Mouse (Mus musculus) limb, embryonic 15.5 days (tissue): ENCODE data around the gene Ccdc77. TPM values are rescaled to one million over a fixed set of nuclear protein-coding genes. Genes with fewer than 3 reads are reported as not detected.

Experiments used
- ATAC-seq: fragments of 200-750 bp; cut with Nextera tagmentation; 2 replicates; pipeline ENCODE4 v1.8.0; 2017; ENCODE audit warnings: low read depth, moderate TSS enrichment; ENCODE audit not compliant: insufficient number of reproducible peaks, low FRiP score, low TSS enrichment
- H3K27ac ChIP-seq: fragments of 300-500 bp; sonication (generic); 2 replicates; pipeline ENCODE4 v1.5.1; 2015; ENCODE audit warnings: moderate library complexity, mild to moderate bottlenecking, inconsistent platforms
- H3K27me3 ChIP-seq: fragments of 300-500 bp; sonication (generic); 2 replicates; pipeline ENCODE4 v1.6.1; 2015; ENCODE audit warnings: inconsistent platforms
- H3K36me3 ChIP-seq: fragments of 300-500 bp; sonication (generic); 2 replicates; pipeline ENCODE4 v1.6.1; 2015; ENCODE audit warnings: inconsistent platforms
- H3K4me1 ChIP-seq: fragments of 300-500 bp; sonication (generic); 2 replicates; pipeline ENCODE4 v1.6.1; 2015; ENCODE audit warnings: inconsistent platforms
- H3K4me2 ChIP-seq: fragments of 300-500 bp; sonication (generic); 2 replicates; pipeline ENCODE4 v1.6.1; 2015; ENCODE audit warnings: mild to moderate bottlenecking, inconsistent platforms
- H3K4me3 ChIP-seq: fragments of 300-500 bp; sonication (generic); 2 replicates; pipeline ENCODE4 v1.5.1; 2015; ENCODE audit warnings: mild to moderate bottlenecking, inconsistent platforms
- H3K9ac ChIP-seq: fragments of 300-500 bp; sonication (generic); 2 replicates; pipeline ENCODE4 v1.6.1; 2015; ENCODE audit warnings: inconsistent platforms
- H3K9me3 ChIP-seq: fragments of 300-500 bp; sonication (generic); 2 replicates; pipeline ENCODE4 v1.6.1; 2016; ENCODE audit warnings: inconsistent platforms
- WGBS: fragments of 180-500 bp; shearing (Covaris S2); methylation state at CpG from one replicate; pipeline ENCODE4 v1.1.7; 2015; 5-methylcytosine and 5-hydroxymethylcytosine counted together
- polyA plus RNA-seq: library from polyadenylated mRNA; unstranded; fragments of >200 nt; fragmentation: Nextera tagmentation; extraction: Ambion mirVana; gene quantifications from 2 replicates; pipeline ENCODE4 v1.2.1, GENCODE M21; 2015

Ccdc77 gene
- polyA plus RNA-seq, result 21.8 and 22.7 TPM in 2 replicates

GRCm38 (mm10) chr6:120363688-120364522, at the start of gene Ccdc77, which contains the start of gene Kdm5a:
Gene Ccdc77, minus strand, starts transcription at chr6:120364374.
Gene Kdm5a, plus strand, starts transcription at chr6:120364124.
- WGBS, result under 1% methylated on average over 71 of the region's 71 CpGs
- H3K9me3 ChIP-seq, result no peaks in the 10 kb centered on the region
- peaks cover 17% of the 10 kb centered on the region for H3K36me3 ChIP-seq
- H3K4me2 ChIP-seq, result peak within 1 kb of the TSS; percentile 74
- peak; percentile 95 for ATAC-seq
- H3K9ac ChIP-seq, result peak within 1 kb of the TSS; percentile 93
- H3K27me3 ChIP-seq, result no peaks in the 10 kb centered on the region
- peak within 1 kb of the TSS; percentile 98 for H3K4me3 ChIP-seq
- peaks cover 14% of the 10 kb centered on the region for H3K4me1 ChIP-seq
- peak within 1 kb of the TSS; percentile 99 for H3K27ac ChIP-seq

GRCm38 (mm10) chr6:120403936-120404335, 39.8 kb upstream of the Ccdc77 start:
- ATAC-seq, result no peak
- Histone ChIP-seq H3K4me3 (no peak overlapping the region), H3K27me3 (no peaks in the 10 kb centered on the region), H3K9ac (no peak overlapping the region), H3K27ac (no peak overlapping the region), H3K9me3 (no peaks in the 10 kb centered on the region), H3K4me2 (no peak overlapping the region), H3K4me1 (no peaks in the 10 kb centered on the region), H3K36me3 (peaks cover 69% of the 10 kb centered on the region)
- 94% methylated on average over 1 of the region's 1 CpGs for WGBS

- H3K9me3 ChIP-seq, result no peaks in the 10 kb centered on the region
- H3K27ac ChIP-seq, result no peak overlapping the region
- no peak overlapping the region for H3K4me2 ChIP-seq
- H3K36me3 ChIP-seq, result peaks cover 68% of the 10 kb centered on the region
- H3K4me1 ChIP-seq, result no peaks in the 10 kb centered on the region
- no peaks in the 10 kb centered on the region for H3K27me3 ChIP-seq
- no peak overlapping the region for H3K4me3 ChIP-seq
- H3K9ac ChIP-seq, result no peak overlapping the region
- no peak for ATAC-seq
- WGBS, result 94% methylated on average over 5 of the region's 5 CpGs
Measured at GRCm38 (mm10) chr6:120395622-120396345, 31.6 kb upstream of the Ccdc77 start.

- ATAC-seq, result no peak
- 87% methylated on average over 2 of the region's 2 CpGs for WGBS
Measured at GRCm38 (mm10) chr6:120392811-120393210, 28.6 kb upstream of the Ccdc77 start.

GRCm38 (mm10) chr6:120390054-120390453, 25.9 kb upstream of the Ccdc77 start:
- Histone ChIP-seq H3K27me3 (no peaks in the 10 kb centered on the region), H3K9ac (no peak overlapping the region), H3K9me3 (no peaks in the 10 kb centered on the region), H3K36me3 (peaks cover 54% of the 10 kb centered on the region), H3K4me1 (no peaks in the 10 kb centered on the region), H3K4me3 (no peak overlapping the region), H3K4me2 (no peak overlapping the region), H3K27ac (no peak overlapping the region)
- 92% methylated on average over 3 of the region's 3 CpGs for WGBS
- ATAC-seq, result no peak

More at GRCm38 (mm10) chr6:120392811-120393210, 28.6 kb upstream of the Ccdc77 start:
- H3K27me3 ChIP-seq, result no peaks in the 10 kb centered on the region
- H3K4me3 ChIP-seq, result no peak overlapping the region
- no peaks in the 10 kb centered on the region for H3K4me1 ChIP-seq
- H3K9me3 ChIP-seq, result no peaks in the 10 kb centered on the region
- no peak overlapping the region for H3K9ac ChIP-seq
- no peak overlapping the region for H3K4me2 ChIP-seq
- no peak overlapping the region for H3K27ac ChIP-seq
- peaks cover 62% of the 10 kb centered on the region for H3K36me3 ChIP-seq

- Histone ChIP-seq H3K27ac (no peak overlapping the region), H3K4me1 (no peaks in the 10 kb centered on the region), H3K4me2 (no peak overlapping the region), H3K9ac (no peak overlapping the region), H3K9me3 (no peaks in the 10 kb centered on the region), H3K27me3 (no peaks in the 10 kb centered on the region), H3K4me3 (no peak overlapping the region), H3K36me3 (peaks cover 72% of the 10 kb centered on the region)
- WGBS, result 95% methylated on average over 2 of the region's 2 CpGs
- ATAC-seq, result no peak
Measured at GRCm38 (mm10) chr6:120376736-120377135, 12.6 kb upstream of the Ccdc77 start.

- H3K27ac ChIP-seq, result no peak overlapping the region
- H3K27me3 ChIP-seq, result no peaks in the 10 kb centered on the region
- H3K4me1 ChIP-seq, result peaks cover 14% of the 10 kb centered on the region
- peak overlapping the region; percentile 74 for H3K4me2 ChIP-seq
- ATAC-seq, result no peak
- WGBS, result 3% methylated on average over 15 of the region's 15 CpGs
- H3K4me3 ChIP-seq, result peak overlapping the region; percentile 98
- H3K36me3 ChIP-seq, result peaks cover 27% of the 10 kb centered on the region
- peak overlapping the region; percentile 93 for H3K9ac ChIP-seq
- no peaks in the 10 kb centered on the region for H3K9me3 ChIP-seq
Measured at GRCm38 (mm10) chr6:120365051-120365450, 877 bp upstream of the Ccdc77 start.

- peak overlapping the region; percentile 99 for H3K27ac ChIP-seq
- H3K4me2 ChIP-seq, result peak overlapping the region; percentile 74
- peaks cover 23% of the 10 kb centered on the region for H3K36me3 ChIP-seq
- WGBS, result under 1% methylated on average over 31 of the region's 31 CpGs
- H3K9ac ChIP-seq, result peak overlapping the region; percentile 93
- peaks cover 14% of the 10 kb centered on the region for H3K4me1 ChIP-seq
- peak; percentile 6; the same call in 1 of the 2 replicates for ATAC-seq
- no peaks in the 10 kb centered on the region for H3K9me3 ChIP-seq
- H3K4me3 ChIP-seq, result peak overlapping the region; percentile 98
- H3K27me3 ChIP-seq, result no peaks in the 10 kb centered on the region
Measured at GRCm38 (mm10) chr6:120364523-120364905, 340 bp upstream of the Ccdc77 start.

- H3K9ac ChIP-seq, result peak overlapping the region; percentile 93
- 22% methylated on average over 15 of the region's 15 CpGs for WGBS
- H3K9me3 ChIP-seq, result no peaks in the 10 kb centered on the region
- H3K36me3 ChIP-seq, result peaks cover 8% of the 10 kb centered on the region
- peak overlapping the region; percentile 99 for H3K27ac ChIP-seq
- ATAC-seq, result no peak
- peaks cover 14% of the 10 kb centered on the region for H3K4me1 ChIP-seq
- peak overlapping the region; percentile 74 for H3K4me2 ChIP-seq
- H3K4me3 ChIP-seq, result peak overlapping the region; percentile 98
- H3K27me3 ChIP-seq, result no peaks in the 10 kb centered on the region
Measured at GRCm38 (mm10) chr6:120362774-120363687, 1.1 kb downstream of the Ccdc77 start.

GRCm38 (mm10) chr6:120362124-120362523, 2.0 kb downstream of the Ccdc77 start:
- WGBS, result 95% methylated on average over 2 of the region's 2 CpGs
- no peak for ATAC-seq
- no peak overlapping the region for H3K9ac ChIP-seq
- H3K27ac ChIP-seq, result no peak overlapping the region
- peaks cover 14% of the 10 kb centered on the region for H3K4me1 ChIP-seq
- peaks cover under 1% of the 10 kb centered on the region; the same call in 1 of the 2 replicates for H3K36me3 ChIP-seq
- no peak overlapping the region for H3K4me2 ChIP-seq
- no peaks in the 10 kb centered on the region for H3K9me3 ChIP-seq
- H3K27me3 ChIP-seq, result no peaks in the 10 kb centered on the region
- H3K4me3 ChIP-seq, result no peak overlapping the region
